Mouse (Mus musculus) MEL (cell line): Measurements from ENCODE around the gene Tbx3. TPM values are rescaled to one million over a fixed set of nuclear protein-coding genes. Genes with fewer than 3 reads are reported as not detected.

Experiments used
- DNase-seq: peaks from one replicate; pipeline ENCODE4 v3.0.0; 2011; ENCODE audit warnings: low read depth, low spot score
- H3K27ac ChIP-seq: 2 replicates; pipeline ENCODE4 v1.5.1; 2012; ENCODE audit warnings: low read depth, mild to moderate bottlenecking, control low read depth, low read length, moderate library complexity; ENCODE audit not compliant: control insufficient read depth
- H3K27me3 ChIP-seq, 2 experiments: fragments of 150-350 bp in 1 of 2; sonication (generic) in 1 of 2; 2 replicates each; pipeline ENCODE4 v1.6.1; 2012; ENCODE audit warnings: low read length in 2 of 2, mild to moderate bottlenecking in 2 of 2, improper control_type of control experiment in 1 of 2, moderate library complexity in 1 of 2; ENCODE audit not compliant: insufficient read depth in 2 of 2, control insufficient read depth in 1 of 2
- H3K36me3 ChIP-seq, 2 experiments: 2 replicates each; pipeline ENCODE4 v1.6.1; 2012 to 2014; ENCODE audit warnings: low read length in 2 of 2, improper control_type of control experiment in 1 of 2, inconsistent platforms in 1 of 2, mild to moderate bottlenecking in 1 of 2; ENCODE audit not compliant: insufficient read depth in 2 of 2, control insufficient read depth in 1 of 2
- H3K4me1 ChIP-seq, 2 experiments: fragments of 150-350 bp in 1 of 2; sonication (generic) in 1 of 2; 2 replicates each; pipeline ENCODE4 v1.6.1; 2012; ENCODE audit warnings: low read length in 2 of 2, improper control_type of control experiment in 1 of 2, mild to moderate bottlenecking in 1 of 2; ENCODE audit not compliant: insufficient read depth in 2 of 2, control insufficient read depth in 1 of 2
- H3K4me3 ChIP-seq, 2 experiments: fragments of 150-350 bp in 1 of 2; sonication (generic) in 1 of 2; 2 replicates each; pipeline ENCODE4 v1.5.1; 2012; ENCODE audit warnings: low read depth in 2 of 2, low read length in 2 of 2, mild to moderate bottlenecking in 2 of 2, moderate library complexity in 2 of 2, control low read depth in 1 of 2, improper control_type of control experiment in 1 of 2; ENCODE audit not compliant: control insufficient read depth in 1 of 2, insufficient read depth in 1 of 2
- H3K79me2 ChIP-seq: 2 replicates; pipeline ENCODE4 v1.6.1; 2012; ENCODE audit warnings: mild to moderate bottlenecking, low read length, moderate library complexity; ENCODE audit not compliant: control insufficient read depth, poor library complexity, insufficient read depth
- H3K9ac ChIP-seq: 2 replicates; pipeline ENCODE4 v1.6.1; 2012; ENCODE audit warnings: low read depth, mild to moderate bottlenecking, control low read depth, low read length, moderate library complexity; ENCODE audit not compliant: control insufficient read depth, poor library complexity, severe bottlenecking
- H3K9me3 ChIP-seq: fragments of 150-350 bp; sonication (generic); replicated peaks from 2 replicates; pipeline ENCODE4 v1.6.1; 2012; ENCODE audit warnings: mild to moderate bottlenecking, low read length, improper control_type of control experiment, moderate library complexity; ENCODE audit not compliant: insufficient read depth
- CHD2 ChIP-seq: IDR thresholded peaks from 2 replicates; pipeline ENCODE4 v1.6.1; 2011; ENCODE audit warnings: low read length, improper control_type of control experiment
- CTCF ChIP-seq, 3 experiments: IDR thresholded peaks in 2 of 3; conservative IDR thresholded peaks in 1 of 3; 2 replicates each; pipeline ENCODE4 v1.5.1; 2011 to 2012; ENCODE audit warnings: low read length in 3 of 3, low read depth in 2 of 3, mild to moderate bottlenecking in 2 of 3, improper control_type of control experiment in 1 of 3, inconsistent platforms in 1 of 3, mixed read lengths in 1 of 3, moderate library complexity in 1 of 3; ENCODE audit not compliant: control insufficient read depth in 1 of 3, insufficient read depth in 1 of 3, poor library complexity in 1 of 3, severe bottlenecking in 1 of 3
- ELF1 ChIP-seq: IDR thresholded peaks from 2 replicates; pipeline ENCODE4 v1.6.1; 2014; ENCODE audit warnings: low read depth, mild to moderate bottlenecking, inconsistent platforms, low read length, improper control_type of control experiment, moderate library complexity
- EP300 ChIP-seq, 2 experiments: IDR thresholded peaks; 2 replicates each; pipeline ENCODE4 v1.6.1; 2011; ENCODE audit warnings: improper control_type of control experiment in 2 of 2, low read length in 2 of 2, low read depth in 1 of 2, mild to moderate bottlenecking in 1 of 2
- ETS1 ChIP-seq: IDR thresholded peaks from 2 replicates; pipeline ENCODE4 v1.6.1; 2012; ENCODE audit warnings: low read depth, mild to moderate bottlenecking, inconsistent platforms, low read length, improper control_type of control experiment, moderate library complexity
- GABPA ChIP-seq: IDR thresholded peaks from 2 replicates; pipeline ENCODE4 v1.6.1; 2012; ENCODE audit warnings: low read depth, mild to moderate bottlenecking, inconsistent platforms, low read length, improper control_type of control experiment, moderate library complexity
- KAT2A ChIP-seq: conservative IDR thresholded peaks from 2 replicates; pipeline ENCODE4 v1.6.1; 2012; ENCODE audit warnings: low read depth, low read length, improper control_type of control experiment, inconsistent platforms
- MAFK ChIP-seq: IDR thresholded peaks from 2 replicates; pipeline ENCODE4 v1.6.1; 2011; ENCODE audit warnings: low read depth, mild to moderate bottlenecking, low read length, improper control_type of control experiment, borderline replicate concordance
- MEF2A ChIP-seq: IDR thresholded peaks from 2 replicates; pipeline ENCODE4 v1.6.1; 2014; ENCODE audit warnings: low read depth, mild to moderate bottlenecking, inconsistent platforms, low read length, improper control_type of control experiment; ENCODE audit not compliant: poor library complexity, insufficient replicate concordance, severe bottlenecking; ENCODE audit errors: extremely low read depth
- MXI1 ChIP-seq: IDR thresholded peaks from 2 replicates; pipeline ENCODE4 v1.6.1; 2011; ENCODE audit warnings: mild to moderate bottlenecking, low read depth, low read length, improper control_type of control experiment
- MYB ChIP-seq: IDR thresholded peaks from 2 replicates; pipeline ENCODE4 v1.6.1; 2011; ENCODE audit warnings: mild to moderate bottlenecking, low read depth, low read length, improper control_type of control experiment
- MYC ChIP-seq: IDR thresholded peaks from 2 replicates; pipeline ENCODE4 v1.6.1; 2011; ENCODE audit warnings: low read depth, mild to moderate bottlenecking, low read length, improper control_type of control experiment, moderate library complexity
- NELFE ChIP-seq: IDR thresholded peaks from 2 replicates; pipeline ENCODE4 v1.6.1; 2011; ENCODE audit warnings: low read depth, low read length, improper control_type of control experiment
- RCOR1 ChIP-seq: IDR thresholded peaks from 2 replicates; pipeline ENCODE4 v1.6.1; 2012; ENCODE audit warnings: low read depth, mild to moderate bottlenecking, inconsistent platforms, low read length, improper control_type of control experiment
- SMC3 ChIP-seq: IDR thresholded peaks from 2 replicates; pipeline ENCODE4 v1.6.1; 2011; ENCODE audit warnings: low read depth, low read length, improper control_type of control experiment
- TAL1 ChIP-seq: IDR thresholded peaks from 2 replicates; pipeline ENCODE4 v1.6.1; 2012; ENCODE audit warnings: mild to moderate bottlenecking, inconsistent platforms, low read length, moderate library complexity, mixed read lengths
- TBP ChIP-seq: IDR thresholded peaks from 2 replicates; pipeline ENCODE4 v1.8.0; 2011; ENCODE audit warnings: low read depth, low read length, improper control_type of control experiment
- UBTF ChIP-seq: IDR thresholded peaks from 2 replicates; pipeline ENCODE4 v1.6.1; 2012; ENCODE audit warnings: low read depth, mild to moderate bottlenecking, inconsistent platforms, low read length, improper control_type of control experiment, moderate library complexity, borderline replicate concordance; ENCODE audit not compliant: insufficient read depth
- ZKSCAN1 ChIP-seq: IDR thresholded peaks from 2 replicates; pipeline ENCODE4 v1.6.1; 2012; ENCODE audit warnings: low read depth, mild to moderate bottlenecking, inconsistent platforms, low read length, improper control_type of control experiment, moderate library complexity
- ZNF384 ChIP-seq: IDR thresholded peaks from 2 replicates; pipeline ENCODE4 v1.6.1; 2012; ENCODE audit warnings: low read depth, mild to moderate bottlenecking, inconsistent platforms, low read length, improper control_type of control experiment
- polyA plus RNA-seq, 2 experiments: library from polyadenylated mRNA; stranded (reverse) in 1 of 2; unstranded in 1 of 2; fragments of >175 nt in 1 of 2; fragments of >200 nt in 1 of 2; gene quantifications; 2 replicates each; pipeline versions ENCODE4 v1.2.1 to v1.2.4; 2012; ENCODE audit warnings: low replicate concordance in 2 of 2, low read depth in 1 of 2; ENCODE audit not compliant: insufficient read length in 2 of 2, insufficient read depth in 1 of 2, missing spikeins in 1 of 2
- total RNA-seq: library from RNA; depleted of rRNA; stranded (reverse); fragments of 300-350 nt; gene quantifications from 2 replicates; pipeline ENCODE4 v1.2.3, GENCODE M21; 2012

Tbx3 gene
- total and polyA plus RNA-seq, 3 experiments, result not detected

DNA sequence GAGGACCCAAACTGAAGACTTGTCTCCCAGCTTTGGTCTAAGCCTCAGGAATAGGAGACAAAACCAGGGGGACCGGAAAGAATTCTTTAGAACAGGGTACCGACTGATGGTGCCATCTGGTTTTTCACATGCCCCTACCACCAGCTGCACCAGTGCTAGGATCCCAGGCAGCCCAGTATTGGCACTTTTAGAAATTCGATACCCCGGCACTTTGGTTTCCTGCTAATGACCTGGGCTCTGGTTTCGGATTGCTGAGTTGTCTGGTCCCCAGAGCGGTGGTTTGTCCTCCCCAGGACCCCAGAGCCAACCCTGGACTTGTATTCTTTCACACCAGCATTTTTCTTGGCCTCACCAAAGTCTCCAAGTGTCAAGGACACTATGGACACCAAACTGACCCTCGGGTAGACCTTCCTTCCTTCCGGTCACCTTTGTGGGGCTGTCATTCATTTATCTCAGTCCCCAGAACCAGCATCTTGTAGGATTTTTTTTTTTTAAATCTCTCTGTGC lies 18.5 kb downstream of the Tbx3 start:
- no peak overlapping the region for H3K27ac ChIP-seq
- DNase-seq, result no peak
- no peak overlapping the region for H3K4me3 ChIP-seq
- no peaks in the 10 kb centered on the region for H3K9me3 ChIP-seq
- no peaks in the 10 kb centered on the region for H3K36me3 ChIP-seq
- H3K27me3 ChIP-seq, result no peaks in the 10 kb centered on the region
- H3K79me2 ChIP-seq, result no peaks in the 10 kb centered on the region
- no peaks in the 10 kb centered on the region for H3K4me1 ChIP-seq
- no peak overlapping the region for H3K9ac ChIP-seq
- TF ChIP-seq ETS1 (no peak), KAT2A (no peak), GABPA (no peak), UBTF (no peak), TBP (no peak), CTCF (IDR thresholded peaks at IDR 0.05 in 2 of 3, conservative IDR thresholded peaks at IDR 0.05 in 1 of 3; ENCODE audit: control insufficient read depth in 1 of 3, insufficient read depth in 1 of 3, low read depth in 2 of 3, low read length in 3 of 3, poor library complexity in 1 of 3, severe bottlenecking in 1 of 3) (no peak), MYC (no peak), NELFE (no peak), ELF1 (no peak), CHD2 (no peak), MAFK (no peak), MYB (no peak), MXI1 (no peak), RCOR1 (no peak), EP300 (IDR thresholded peaks at IDR 0.05; ENCODE audit: low read depth in 1 of 2, low read length in 2 of 2) (no peak), ZNF384 (no peak), TAL1 (no peak), SMC3 (no peak), MEF2A (no peak), ZKSCAN1 (no peak)

- TF ChIP-seq KAT2A (no peak), TBP (no peak)
- Histone ChIP-seq H3K4me1 (no peaks in the 10 kb centered on the region), H3K27me3 (no peaks in the 10 kb centered on the region), H3K9me3 (no peaks in the 10 kb centered on the region), H3K36me3 (no peaks in the 10 kb centered on the region), H3K27ac (no peak overlapping the region), H3K79me2 (no peaks in the 10 kb centered on the region), H3K4me3 (no peak overlapping the region), H3K9ac (no peak overlapping the region)
- no peak for DNase-seq
Observed at GRCm38 (mm10) chr5:119689501-119689900, 19.0 kb downstream of the Tbx3 start.
